Mouse (Mus musculus) heart, embryonic 11.5 days (tissue): ENCODE measurements around the gene Cntrl. TPM values are rescaled to one million over a fixed set of nuclear protein-coding genes. Genes with fewer than 3 reads are reported as not detected.

Experiments used
- ATAC-seq: fragments of 200-750 bp; cut with Nextera tagmentation; replicated peaks from 2 replicates; pipeline ENCODE4 v1.8.0; 2017; ENCODE audit warnings: moderate library complexity; ENCODE audit not compliant: insufficient number of reproducible peaks, low FRiP score, low TSS enrichment
- H3K27ac ChIP-seq: fragments of 300-500 bp; sonication (generic); 2 replicates; pipeline ENCODE4 v1.5.1; 2014; ENCODE audit warnings: mild to moderate bottlenecking, low read depth, low read length
- H3K27me3 ChIP-seq: fragments of 300-500 bp; sonication (generic); 2 replicates; pipeline ENCODE4 v1.6.1; 2014; ENCODE audit warnings: mild to moderate bottlenecking, low read length, mixed read lengths; ENCODE audit not compliant: control insufficient read depth, insufficient read depth
- H3K36me3 ChIP-seq: fragments of 300-500 bp; sonication (generic); 2 replicates; pipeline ENCODE4 v1.6.1; 2014; ENCODE audit warnings: mild to moderate bottlenecking, low read length, moderate library complexity, mixed read lengths; ENCODE audit not compliant: control insufficient read depth, insufficient read depth
- H3K4me1 ChIP-seq: fragments of 300-500 bp; sonication (generic); 2 replicates; pipeline ENCODE4 v1.6.1; 2014; ENCODE audit warnings: low read length; ENCODE audit not compliant: control insufficient read depth, insufficient read depth
- H3K4me2 ChIP-seq: fragments of 300-500 bp; sonication (generic); 2 replicates; pipeline ENCODE4 v1.6.1; 2014; ENCODE audit warnings: mild to moderate bottlenecking, moderate library complexity
- H3K4me3 ChIP-seq: fragments of 300-500 bp; sonication (generic); 2 replicates; pipeline ENCODE4 v1.5.1; 2014; ENCODE audit warnings: low read depth, low read length
- H3K9ac ChIP-seq: fragments of 300-500 bp; sonication (generic); 2 replicates; pipeline ENCODE4 v1.6.1; 2014; ENCODE audit warnings: mild to moderate bottlenecking, low read depth, low read length, moderate library complexity
- H3K9me3 ChIP-seq: fragments of 300-500 bp; sonication (generic); replicated peaks from 2 replicates; pipeline ENCODE4 v1.6.1; 2016; ENCODE audit warnings: low read length; ENCODE audit not compliant: control insufficient read depth
- WGBS: fragments of 180-500 bp; shearing (Covaris S2); extraction: QIAGEN DNeasy Blood & Tissue Kit; methylation state at CpG from one replicate; pipeline ENCODE4 v1.1.7; 2014; ENCODE audit not compliant: insufficient replicate concordance; 5-methylcytosine and 5-hydroxymethylcytosine counted together
- polyA plus RNA-seq: library from polyadenylated mRNA; unstranded; fragments of >200 nt; fragmentation: Nextera tagmentation; extraction: Ambion mirVana; gene quantifications from 2 replicates; pipeline ENCODE4 v1.2.1, GENCODE M21; 2014

Gene Cntrl
- polyA plus RNA-seq, 1 experiment from 2014 or later, result 23.0 TPM

GRCm38 (mm10) chr2:35224285-35224684 lies 115.0 kb downstream of the Cntrl start:
- H3K9ac ChIP-seq, result no peak overlapping the region
- no peaks in the 10 kb centered on the region for H3K4me1 ChIP-seq
- no peaks in the 10 kb centered on the region for H3K9me3 ChIP-seq
- no peaks in the 10 kb centered on the region for H3K36me3 ChIP-seq
- no peaks in the 10 kb centered on the region for H3K27me3 ChIP-seq
- H3K4me2 ChIP-seq, result no peak overlapping the region
- no peak for ATAC-seq
- no peak overlapping the region for H3K4me3 ChIP-seq
- 86% methylated on average over 15 of the region's 15 CpGs for WGBS
- no peak overlapping the region for H3K27ac ChIP-seq

DNA sequence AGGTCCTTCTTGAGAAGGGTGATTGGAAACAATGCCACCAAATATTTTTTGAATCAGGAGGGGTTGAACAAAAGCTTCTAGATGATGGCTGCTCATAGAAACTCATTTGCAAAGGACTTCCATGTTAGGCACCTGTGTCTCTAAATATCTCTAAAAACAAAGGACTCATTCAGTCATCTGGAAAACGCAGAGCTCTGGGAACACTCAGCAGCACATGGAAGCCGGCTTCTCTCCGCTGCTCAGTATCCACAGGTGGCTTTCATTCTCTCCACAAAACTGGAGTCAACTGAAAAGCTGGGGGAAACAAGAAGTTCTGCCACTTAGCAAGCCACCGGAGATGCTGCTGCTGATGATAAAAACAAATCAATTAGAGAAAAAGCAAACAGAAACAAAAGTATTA lies 118.9 kb downstream of the Cntrl start:
- Histone ChIP-seq H3K36me3 (no peaks in the 10 kb centered on the region), H3K9ac (no peak overlapping the region), H3K27me3 (no peaks in the 10 kb centered on the region), H3K4me2 (no peak overlapping the region), H3K27ac (no peak overlapping the region), H3K9me3 (no peaks in the 10 kb centered on the region), H3K4me3 (no peak overlapping the region), H3K4me1 (peaks cover 12% of the 10 kb centered on the region)
- WGBS, result 51% methylated on average over 4 of the region's 4 CpGs
- ATAC-seq, result no peak

Other genes with a start within 250 kb of the Cntrl start
- 0.14 TPM in 1 of 2 replicates, not detected in the other for gene Cutal, start 235.1 kb upstream of the Cntrl start, polyA plus RNA-seq
- gene Psmd5, start 234.5 kb upstream of the Cntrl start, polyA plus RNA-seq, result 68.0 and 71.6 TPM in 2 replicates
- 2.7 and 5.3 TPM in 2 replicates for gene Phf19, start 195.5 kb upstream of the Cntrl start, polyA plus RNA-seq
- 0.65 and 1.3 TPM in 2 replicates for gene Traf1, start 147.7 kb upstream of the Cntrl start, polyA plus RNA-seq
- gene Hc, start 48.1 kb upstream of the Cntrl start, polyA plus RNA-seq, result 0.17 TPM in 1 of 2 replicates, not detected in the other
- gene AI182371, start 7.9 kb upstream of the Cntrl start, polyA plus RNA-seq, result 0.34 and 0.99 TPM in 2 replicates
- 212 and 239 TPM in 2 replicates for gene Rab14, start 91.6 kb downstream of the Cntrl start, polyA plus RNA-seq
- 116 and 132 TPM in 2 replicates for gene Gsn, start 146.9 kb downstream of the Cntrl start, polyA plus RNA-seq
- gene Stom, start 227.5 kb downstream of the Cntrl start, polyA plus RNA-seq, result 39.6 and 46.1 TPM in 2 replicates